Mouse (Mus musculus) CH12.LX (cell line): Measurements from ENCODE around the gene Fbxl22.

Source experiments
- BHLHE40 ChIP-seq: IDR thresholded peaks from 2 replicates; pipeline ENCODE4 v1.6.1; 2011; ENCODE audit warnings: mild to moderate bottlenecking, low read depth, low read length, improper control_type of control experiment
- CHD1 ChIP-seq: IDR thresholded peaks from 2 replicates; pipeline ENCODE4 v1.6.1; 2012; ENCODE audit warnings: low read depth, low read length, improper control_type of control experiment, inconsistent platforms
- CTCF ChIP-seq, 2 experiments: IDR thresholded peaks in 1 of 2; conservative IDR thresholded peaks in 1 of 2; 2 replicates each; pipeline ENCODE4 v1.5.1; 2011 to 2012; ENCODE audit warnings: low read depth in 2 of 2, low read length in 2 of 2, improper control_type of control experiment in 1 of 2, inconsistent platforms in 1 of 2, mild to moderate bottlenecking in 1 of 2, moderate library complexity in 1 of 2
- E2F4 ChIP-seq: IDR thresholded peaks from 2 replicates; pipeline ENCODE4 v1.6.1; 2011; ENCODE audit warnings: low read depth, low read length, improper control_type of control experiment; ENCODE audit not compliant: insufficient replicate concordance
- EP300 ChIP-seq: IDR thresholded peaks from 2 replicates; pipeline ENCODE4 v1.6.1; 2011; ENCODE audit warnings: low read length, improper control_type of control experiment
- HCFC1 ChIP-seq: IDR thresholded peaks from 2 replicates; pipeline ENCODE4 v1.6.1; 2012; ENCODE audit warnings: low read depth, mild to moderate bottlenecking, inconsistent platforms, low read length, improper control_type of control experiment
- JUND ChIP-seq: conservative IDR thresholded peaks from 2 replicates; pipeline ENCODE4 v1.6.1; 2011; ENCODE audit warnings: low read depth, low read length, improper control_type of control experiment
- KAT2A ChIP-seq: IDR thresholded peaks from 2 replicates; pipeline ENCODE4 v1.6.1; 2012; ENCODE audit warnings: low read length, improper control_type of control experiment, inconsistent platforms; ENCODE audit not compliant: insufficient replicate concordance
- MAX ChIP-seq: IDR thresholded peaks from 2 replicates; pipeline ENCODE4 v1.6.1; 2011; ENCODE audit warnings: low read length, improper control_type of control experiment
- NELFE ChIP-seq: IDR thresholded peaks from 2 replicates; pipeline ENCODE4 v1.6.1; 2011; ENCODE audit warnings: low read depth, low read length, improper control_type of control experiment
- POLR2A ChIP-seq: IDR thresholded peaks from 2 replicates; pipeline ENCODE4 v1.6.1; 2011; ENCODE audit warnings: low read depth, mild to moderate bottlenecking, improper control_type of control experiment, low read length
- RAD21 ChIP-seq: IDR thresholded peaks from 2 replicates; pipeline ENCODE4 v1.6.1; 2011; ENCODE audit warnings: low read depth, mild to moderate bottlenecking, low read length, improper control_type of control experiment, moderate library complexity
- ZKSCAN1 ChIP-seq: IDR thresholded peaks from 2 replicates; pipeline ENCODE4 v1.6.1; 2012; ENCODE audit warnings: low read depth, inconsistent platforms, low read length, improper control_type of control experiment, borderline replicate concordance
- ZNF384 ChIP-seq: IDR thresholded peaks from 2 replicates; pipeline ENCODE4 v1.6.1; 2012; ENCODE audit warnings: low read depth, low read length, improper control_type of control experiment, inconsistent platforms

- no peak for TF ChIP-seq EP300
- TF ChIP-seq CTCF (conservative IDR thresholded peaks at IDR 0.05 in 1 of 2, IDR thresholded peaks at IDR 0.05 in 1 of 2; ENCODE audit: low read depth in 2 of 2, low read length in 2 of 2) = no peak
- TF ChIP-seq MAX = no peak
- no peak for TF ChIP-seq E2F4
- TF ChIP-seq RAD21 = no peak
- TF ChIP-seq KAT2A = no peak
- no peak for TF ChIP-seq CHD1
- TF ChIP-seq POLR2A = no peak
- no peak for TF ChIP-seq JUND
- no peak for TF ChIP-seq HCFC1
- no peak for TF ChIP-seq ZKSCAN1
- no peak for TF ChIP-seq ZNF384
- TF ChIP-seq NELFE = no peak
- TF ChIP-seq BHLHE40 = no peak
Observed at GRCm38 (mm10) chr9:66477785-66478184, 36.6 kb downstream of the Fbxl22 start.
